ENCODE assay signal across 10 mouse cellular contexts in genomic region chr4:119255351-119255750, GRCm38 (mm10). TPM values are rescaled to one million over a fixed set of nuclear protein-coding genes. Genes with fewer than 3 reads are reported as not detected.
DNase-seq lines count a peak whose midpoint lies in the region; ATAC-seq and TF ChIP-seq lines count a peak whose summit lies in the region.
"Had no signal": no experiment of that assay in that cellular context is flagged by ENCODE, and none has a peak within 500 bp of the region (broad histone marks: within the 10 kb centered on the region; RNA-seq: fewer than 3 reads in every experiment).

TSS of gene Cldn19 (plus strand) at chr4:119255414.

- WGBS in kidney, adult 2 months: 69% methylated on average over 12 of the region's 12 CpGs
- WGBS in embryonic facial prominence, embryonic 13.5 days: 81% methylated on average over 12 of the region's 12 CpGs
- WGBS in hindbrain, embryonic 16.5 days: 71% methylated on average over 12 of the region's 12 CpGs
- WGBS in neural tube, embryonic 12.5 days: 76% methylated on average over 12 of the region's 12 CpGs
- WGBS in lung, adult 2 months: 89% methylated on average over 12 of the region's 12 CpGs

- peak within 1 kb of the TSS; percentile 55 for H3K4me3 ChIP-seq in kidney, adult 2 months (ENCODE audit: insufficient read depth, low read depth, low read length)
- no peak within 1 kb of the TSS for H3K4me3 ChIP-seq in embryonic facial prominence, embryonic 13.5 days
- no peak within 1 kb of the TSS for H3K4me3 ChIP-seq in hindbrain, embryonic 16.5 days (ENCODE audit: low read length)
- no peak within 1 kb of the TSS for H3K4me3 ChIP-seq in neural tube, embryonic 12.5 days
- no peak within 1 kb of the TSS for H3K4me3 ChIP-seq in lung, adult 2 months (replicated peaks; ENCODE audit: extremely low read depth, low read depth, low read length)

- no peaks in the 10 kb centered on the region for H3K27me3 ChIP-seq in kidney, adult 2 months (replicated peaks; ENCODE audit: control insufficient read depth, insufficient read depth, low read length)
- H3K27me3 ChIP-seq in embryonic facial prominence, embryonic 13.5 days: no peaks in the 10 kb centered on the region
- no peaks in the 10 kb centered on the region for H3K27me3 ChIP-seq in hindbrain, embryonic 16.5 days (replicated peaks; ENCODE audit: control insufficient read depth, insufficient read depth, low read length)
- no peaks in the 10 kb centered on the region for H3K27me3 ChIP-seq in neural tube, embryonic 12.5 days (replicated peaks)

- 0 out of 2 replicates have a peak within 1 kb of the TSS, but pooled peaks have one; percentile 40 for H3K9ac ChIP-seq in embryonic facial prominence, embryonic 13.5 days
- H3K9ac ChIP-seq in hindbrain, embryonic 16.5 days (ENCODE audit: low read depth, low read length): 0 out of 2 replicates have a peak within 1 kb of the TSS, but pooled peaks have one; percentile 20
- H3K9ac ChIP-seq in neural tube, embryonic 12.5 days: 0 out of 2 replicates have a peak within 1 kb of the TSS, but pooled peaks have one; percentile 22

- TF ChIP-seq CTCF in kidney, adult 2 months (conservative IDR thresholded peaks at IDR 0.05; ENCODE audit: insufficient read depth, insufficient read length, low read depth, low read length): no peak
- TF ChIP-seq CTCF in lung, adult 2 months (IDR thresholded peaks at IDR 0.05; ENCODE audit: insufficient read depth, low read length): no peak

- ATAC-seq in embryonic facial prominence, embryonic 13.5 days (ENCODE audit: insufficient number of reproducible peaks, insufficient read depth, low FRiP score, low TSS enrichment, low read depth): no peak
- ATAC-seq in hindbrain, embryonic 16.5 days: no peak
- ATAC-seq in neural tube, embryonic 12.5 days (ENCODE audit: low FRiP score, low read depth): no peak

- peak within 1 kb of the TSS; percentile 85 for H3K27ac ChIP-seq in kidney, adult 2 months (ENCODE audit: insufficient read depth, low read depth, low read length)
- peak within 1 kb of the TSS; percentile 80 for H3K27ac ChIP-seq in embryonic facial prominence, embryonic 13.5 days
- H3K27ac ChIP-seq in hindbrain, embryonic 16.5 days (ENCODE audit: low read depth, low read length): 0 out of 2 replicates have a peak within 1 kb of the TSS, but pooled peaks have one; percentile 12
- no peak within 1 kb of the TSS for H3K27ac ChIP-seq in neural tube, embryonic 12.5 days

- no peak within 1 kb of the TSS; the same call in 1 of the 2 replicates for H3K4me2 ChIP-seq in embryonic facial prominence, embryonic 13.5 days
- no peak within 1 kb of the TSS for H3K4me2 ChIP-seq in hindbrain, embryonic 16.5 days (ENCODE audit: low read length)
- no peak within 1 kb of the TSS for H3K4me2 ChIP-seq in neural tube, embryonic 12.5 days (replicated peaks)

- no peak for TF ChIP-seq POLR2A in kidney, adult 2 months (IDR thresholded peaks at IDR 0.05; ENCODE audit: low read depth, low read length)
- TF ChIP-seq POLR2A in lung, adult 2 months (IDR thresholded peaks at IDR 0.05; ENCODE audit: borderline replicate concordance, extremely low read depth, low read depth, low read length): no peak

- DNase-seq in kidney, adult 2 months: no peak
- no peak for DNase-seq in kidney, adult 9 months
- no peak for DNase-seq in lung, adult 2 months
- DNase-seq in right cerebral cortex, adult 2 months (ENCODE audit: low spot score in 2 of 2): no peak
- DNase-seq in left cerebral cortex, adult 8-10 months (ENCODE audit: low spot score in 2 of 2): no peak
- DNase-seq: cerebellum, postnatal 25 days had no signal

- no peaks in the 10 kb centered on the region for H3K9me3 ChIP-seq in embryonic facial prominence, embryonic 13.5 days
- H3K9me3 ChIP-seq in hindbrain, embryonic 16.5 days (ENCODE audit: control insufficient read depth, low read length): no peaks in the 10 kb centered on the region
- no peaks in the 10 kb centered on the region for H3K9me3 ChIP-seq in neural tube, embryonic 12.5 days
- H3K9me3 ChIP-seq: megakaryocyte, embryonic 14.5 days had no signal

- H3K36me3 ChIP-seq in kidney, adult 2 months (ENCODE audit: control insufficient read depth, insufficient read depth, low read length): no peaks in the 10 kb centered on the region
- no peaks in the 10 kb centered on the region for H3K36me3 ChIP-seq in embryonic facial prominence, embryonic 13.5 days
- H3K36me3 ChIP-seq in hindbrain, embryonic 16.5 days (ENCODE audit: control insufficient read depth, insufficient read depth, low read length): no peaks in the 10 kb centered on the region
- no peaks in the 10 kb centered on the region for H3K36me3 ChIP-seq in neural tube, embryonic 12.5 days

- H3K4me1 ChIP-seq in kidney, adult 2 months (ENCODE audit: control insufficient read depth, insufficient read depth, low read length): peaks cover 2% of the 10 kb centered on the region; the same call in 1 of the 2 replicates
- H3K4me1 ChIP-seq in embryonic facial prominence, embryonic 13.5 days: peaks cover 21% of the 10 kb centered on the region
- peaks cover 15% of the 10 kb centered on the region for H3K4me1 ChIP-seq in hindbrain, embryonic 16.5 days (ENCODE audit: control insufficient read depth, insufficient read depth, low read depth, low read length)
- H3K4me1 ChIP-seq in neural tube, embryonic 12.5 days: peaks cover 10% of the 10 kb centered on the region; the same call in 1 of the 2 replicates
- 0 out of 2 replicates have a peak, but pooled peaks cover 2% of the 10 kb centered on the region for H3K4me1 ChIP-seq in lung, adult 2 months (ENCODE audit: control insufficient read depth, insufficient read depth, low read length)

RNA-seq across cellular contexts. Expression of gene Cldn19, which starts in this region (rescaled TPM):
- polyA plus RNA-seq in kidney, adult 2 months (2012; rRNA removed): 83.6 and 95.0 TPM in 2 replicates
- 0.24 TPM in 1 of 2 replicates, not detected in the other for polyA plus RNA-seq in embryonic facial prominence, embryonic 13.5 days (2015; fragmentation: Nextera tagmentation; extraction: Ambion mirVana)
- 0.81 and 1.1 TPM in 2 replicates for polyA plus RNA-seq in hindbrain, embryonic 16.5 days (2015; fragmentation: Nextera tagmentation; extraction: Ambion mirVana)
- 0.08 and 0.22 TPM in 2 replicates for polyA plus RNA-seq in neural tube, embryonic 12.5 days (2016; fragmentation: Nextera tagmentation; extraction: Ambion mirVana)
- polyA plus RNA-seq in lung, adult 2 months (2012; rRNA removed): 1.2 TPM in 2 replicates
- total RNA-seq in left cerebral cortex, adult 8-10 months (2022): under 1 TPM in 3 of 4 experiments, not detected in 1; 0.13 to 0.60 (median 0.53) TPM

Comparison
In these comparisons a context has a peak if more than half of its experiments do, and no peak if none do; other contexts are left out.
1. RNA of gene Cldn19 (polyA plus RNA-seq): 83.6 to 95.0 TPM in kidney, adult 2 months; 1.2 TPM in lung, adult 2 months, 0.81 to 1.1 TPM in hindbrain, embryonic 16.5 days, 0.24 TPM in embryonic facial prominence, embryonic 13.5 days and 0.08 to 0.22 TPM in neural tube, embryonic 12.5 days; every median in the first group is over 10 times any median in the second.
2. Peak in every context shown above with its lines, with median percentiles within 50 percentile points of each other: H3K9ac ChIP-seq.